Mouse (Mus musculus): Measurements from ENCODE around the gene Itgb5. TPM values are rescaled to one million over a fixed set of nuclear protein-coding genes. Genes with fewer than 3 reads are reported as not detected.

The Itgb5 gene
- polyA plus RNA-seq, 1 experiment from 2014 or later, result 13.3 TPM

- H3K27ac ChIP-seq (replicated peaks), result no peak overlapping the region
- no peak overlapping the region for H3K9ac ChIP-seq (replicated peaks)
- 74% methylated on average over 11 of the region's 11 CpGs for WGBS
- no peaks in the 10 kb centered on the region for H3K9me3 ChIP-seq
- ATAC-seq (replicated peaks), result no peak
- peaks cover 36% of the 10 kb centered on the region for H3K4me1 ChIP-seq
- no peak overlapping the region for H3K4me2 ChIP-seq (replicated peaks)
- H3K27me3 ChIP-seq, result no peaks in the 10 kb centered on the region
- no peak overlapping the region for H3K4me3 ChIP-seq
- no peaks in the 10 kb centered on the region for H3K36me3 ChIP-seq
Measured at GRCm38 (mm10) chr16:33885021-33885471, 55.6 kb downstream of the Itgb5 start.

- Histone ChIP-seq H3K4me3 (no peak overlapping the region), H3K4me2 (replicated peaks) (no peak overlapping the region), H3K36me3 (no peaks in the 10 kb centered on the region), H3K9me3 (no peaks in the 10 kb centered on the region), H3K27me3 (no peaks in the 10 kb centered on the region), H3K9ac (replicated peaks) (no peak overlapping the region), H3K27ac (replicated peaks) (no peak overlapping the region), H3K4me1 (peaks cover 36% of the 10 kb centered on the region)
- WGBS, result 89% methylated on average over 14 of the region's 14 CpGs
- no peak for ATAC-seq (replicated peaks)
Measured at GRCm38 (mm10) chr16:33885671-33886328, 56.3 kb downstream of the Itgb5 start.

DNA sequence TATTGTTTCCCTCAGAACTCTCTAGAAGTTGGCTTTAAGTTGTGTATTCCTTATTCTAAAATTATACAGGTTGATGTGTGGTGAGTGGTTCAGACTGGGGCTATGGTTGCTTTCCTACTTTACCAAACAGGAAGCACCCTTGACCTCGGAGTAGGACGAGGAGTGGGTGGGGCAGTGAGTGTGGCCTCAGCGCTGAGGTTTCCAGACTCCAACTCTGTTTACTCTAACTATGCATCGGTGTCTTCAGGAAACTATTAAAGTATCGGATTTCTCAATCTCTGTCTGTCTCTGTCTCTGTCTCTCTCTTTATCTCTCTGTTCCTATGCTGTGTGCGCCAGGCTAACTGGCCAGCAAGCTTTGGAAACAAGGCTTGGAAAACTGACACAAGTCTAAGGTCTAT, 57.2 kb downstream of the Itgb5 start:
- 89% methylated on average over 6 of the region's 6 CpGs for WGBS

DNA sequence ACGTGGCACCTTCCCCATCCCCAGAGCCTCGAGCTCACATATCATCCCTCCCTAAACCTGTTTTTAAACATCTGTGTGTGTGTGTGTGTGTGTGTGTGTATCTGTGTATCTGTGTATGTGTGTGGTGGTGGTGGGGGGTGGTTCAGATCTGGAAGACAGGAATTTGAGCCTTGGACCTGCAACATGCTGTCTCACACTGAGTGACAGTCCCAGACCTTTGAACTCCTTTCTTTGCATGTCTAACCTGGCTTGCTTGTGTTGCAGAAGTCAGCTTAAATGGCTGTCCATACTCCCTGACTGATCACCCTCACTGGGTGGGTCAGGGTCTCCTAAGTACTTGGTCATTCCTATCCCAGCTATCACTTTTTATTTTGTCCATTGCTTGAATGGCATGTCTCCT, 58.5 kb downstream of the Itgb5 start:
- no peaks in the 10 kb centered on the region for H3K36me3 ChIP-seq
- H3K4me1 ChIP-seq, result peaks cover 37% of the 10 kb centered on the region
- no peaks in the 10 kb centered on the region for H3K9me3 ChIP-seq
- 90% methylated on average over 2 of the region's 2 CpGs for WGBS
- H3K27ac ChIP-seq (replicated peaks), result no peak overlapping the region
- no peaks in the 10 kb centered on the region for H3K27me3 ChIP-seq
- H3K4me2 ChIP-seq (replicated peaks), result no peak overlapping the region
- no peak overlapping the region for H3K9ac ChIP-seq (replicated peaks)
- ATAC-seq (replicated peaks), result no peak
- no peak overlapping the region for H3K4me3 ChIP-seq

More for the DNA sequence above, 57.2 kb downstream of the Itgb5 start:
- no peaks in the 10 kb centered on the region for H3K36me3 ChIP-seq
- no peaks in the 10 kb centered on the region for H3K9me3 ChIP-seq
- H3K4me2 ChIP-seq (replicated peaks), result no peak overlapping the region
- no peak overlapping the region for H3K27ac ChIP-seq (replicated peaks)
- H3K4me3 ChIP-seq, result no peak overlapping the region
- H3K27me3 ChIP-seq, result no peaks in the 10 kb centered on the region
- peaks cover 38% of the 10 kb centered on the region for H3K4me1 ChIP-seq
- ATAC-seq (replicated peaks), result no peak
- no peak overlapping the region for H3K9ac ChIP-seq (replicated peaks)

DNA sequence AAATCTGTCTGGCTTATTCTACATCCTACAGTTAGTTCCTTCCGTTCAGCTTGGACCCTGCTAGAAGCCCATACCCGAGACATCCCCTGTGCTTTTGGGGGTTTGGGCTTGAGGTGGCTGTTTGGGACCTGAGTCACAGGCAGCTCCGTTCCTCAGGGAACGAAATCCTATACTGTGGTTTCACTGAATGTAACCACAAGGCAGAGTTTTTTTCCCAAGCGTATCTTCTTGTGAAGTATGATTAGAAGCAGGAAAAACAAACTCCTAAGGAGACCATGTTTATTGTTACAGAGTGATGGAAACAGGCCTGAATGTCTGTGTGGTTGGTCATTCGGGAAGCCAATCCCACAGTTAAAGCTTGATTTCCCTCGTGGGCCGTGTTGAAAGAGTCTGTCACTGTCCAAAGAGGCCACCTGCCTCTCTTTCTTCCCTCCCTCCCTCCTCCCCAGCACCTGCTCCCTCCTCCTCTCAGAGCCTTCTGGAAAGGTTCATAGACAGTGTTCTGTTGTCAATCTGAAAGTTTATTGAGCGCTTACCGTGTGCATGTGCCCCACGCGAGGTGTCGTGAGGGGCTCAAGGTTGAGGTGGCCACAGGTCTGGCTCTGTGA, 59.6 kb downstream of the Itgb5 start:
- no peak overlapping the region for H3K27ac ChIP-seq (replicated peaks)
- H3K36me3 ChIP-seq, result no peaks in the 10 kb centered on the region
- H3K9ac ChIP-seq (replicated peaks), result no peak overlapping the region
- peaks cover 25% of the 10 kb centered on the region for H3K4me1 ChIP-seq
- 85% methylated on average over 13 of the region's 13 CpGs for WGBS
- no peak overlapping the region for H3K4me3 ChIP-seq
- H3K9me3 ChIP-seq, result no peaks in the 10 kb centered on the region
- ATAC-seq (replicated peaks), result no peak
- no peaks in the 10 kb centered on the region for H3K27me3 ChIP-seq
- no peak overlapping the region for H3K4me2 ChIP-seq (replicated peaks)

DNA sequence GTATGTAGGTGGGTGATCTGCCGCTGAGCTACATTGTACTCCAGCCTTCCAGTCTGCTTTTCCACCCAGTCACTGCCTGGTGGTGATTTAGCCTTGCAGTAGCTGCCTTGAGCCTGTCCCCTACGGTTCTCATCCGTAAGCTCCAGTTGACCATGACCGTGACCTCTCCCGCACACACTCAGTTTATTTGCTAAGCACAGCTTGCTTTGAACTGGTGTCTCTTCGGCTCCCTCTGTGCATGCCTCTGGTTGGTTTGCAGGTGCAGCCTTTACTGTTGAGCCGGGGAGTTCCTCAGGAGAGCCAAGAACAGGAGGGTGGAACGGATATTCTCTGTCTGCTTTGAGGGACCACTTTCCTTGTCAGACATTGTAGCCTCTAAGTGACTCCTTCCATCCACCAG, 61.6 kb downstream of the Itgb5 start:
- Histone ChIP-seq H3K4me2 (replicated peaks) (no peak overlapping the region), H3K27me3 (no peaks in the 10 kb centered on the region), H3K36me3 (no peaks in the 10 kb centered on the region), H3K27ac (replicated peaks) (no peak overlapping the region), H3K9ac (replicated peaks) (no peak overlapping the region), H3K4me3 (no peak overlapping the region), H3K4me1 (peaks cover 11% of the 10 kb centered on the region), H3K9me3 (no peaks in the 10 kb centered on the region)
- 86% methylated on average over 8 of the region's 8 CpGs for WGBS
- no peak for ATAC-seq (replicated peaks)

GRCm38 (mm10) chr16:33891561-33892281, 62.3 kb downstream of the Itgb5 start:
- 37% methylated on average over 14 of the region's 14 CpGs for WGBS
- H3K27me3 ChIP-seq, result no peaks in the 10 kb centered on the region
- no peak overlapping the region for H3K27ac ChIP-seq (replicated peaks)
- peak; percentile 29; the same call in 1 of the 2 replicates for ATAC-seq (replicated peaks)
- no peaks in the 10 kb centered on the region for H3K9me3 ChIP-seq
- H3K4me2 ChIP-seq (replicated peaks), result no peak overlapping the region
- peaks cover 11% of the 10 kb centered on the region for H3K4me1 ChIP-seq
- H3K9ac ChIP-seq (replicated peaks), result no peak overlapping the region
- no peaks in the 10 kb centered on the region for H3K36me3 ChIP-seq
- no peak overlapping the region for H3K4me3 ChIP-seq

- no peaks in the 10 kb centered on the region for H3K36me3 ChIP-seq
- 53% methylated on average over 6 of the region's 6 CpGs for WGBS
- no peak overlapping the region for H3K4me2 ChIP-seq (replicated peaks)
- no peak overlapping the region for H3K9ac ChIP-seq (replicated peaks)
- H3K4me3 ChIP-seq, result no peak overlapping the region
- no peaks in the 10 kb centered on the region for H3K27me3 ChIP-seq
- ATAC-seq (replicated peaks), result no peak
- no peaks in the 10 kb centered on the region for H3K9me3 ChIP-seq
- no peak overlapping the region for H3K27ac ChIP-seq (replicated peaks)
- peaks cover 11% of the 10 kb centered on the region for H3K4me1 ChIP-seq
Measured at GRCm38 (mm10) chr16:33892539-33892938, 63.1 kb downstream of the Itgb5 start.

- no peaks in the 10 kb centered on the region for H3K9me3 ChIP-seq
- peaks cover 11% of the 10 kb centered on the region for H3K4me1 ChIP-seq
- 88% methylated on average over 4 of the region's 4 CpGs for WGBS
- no peak overlapping the region for H3K9ac ChIP-seq (replicated peaks)
- no peak overlapping the region for H3K4me3 ChIP-seq
- no peak overlapping the region for H3K4me2 ChIP-seq (replicated peaks)
- no peak for ATAC-seq (replicated peaks)
- no peaks in the 10 kb centered on the region for H3K27me3 ChIP-seq
- no peaks in the 10 kb centered on the region for H3K36me3 ChIP-seq
- no peak overlapping the region for H3K27ac ChIP-seq (replicated peaks)
Measured at GRCm38 (mm10) chr16:33893796-33894195, 64.3 kb downstream of the Itgb5 start.

- 88% methylated on average over 1 of the region's 1 CpGs for WGBS
- no peaks in the 10 kb centered on the region for H3K36me3 ChIP-seq
- H3K9me3 ChIP-seq, result no peaks in the 10 kb centered on the region
- no peak overlapping the region for H3K27ac ChIP-seq (replicated peaks)
- no peak for ATAC-seq (replicated peaks)
- peaks cover 11% of the 10 kb centered on the region for H3K4me1 ChIP-seq
- no peak overlapping the region for H3K4me3 ChIP-seq
- no peak overlapping the region for H3K4me2 ChIP-seq (replicated peaks)
- H3K27me3 ChIP-seq, result no peaks in the 10 kb centered on the region
- H3K9ac ChIP-seq (replicated peaks), result no peak overlapping the region
Measured at GRCm38 (mm10) chr16:33894449-33894848, 65.0 kb downstream of the Itgb5 start.

- peaks cover 11% of the 10 kb centered on the region for H3K4me1 ChIP-seq
- H3K27ac ChIP-seq (replicated peaks), result no peak overlapping the region
- no peaks in the 10 kb centered on the region for H3K9me3 ChIP-seq
- ATAC-seq (replicated peaks), result no peak
- H3K4me3 ChIP-seq, result no peak overlapping the region
- no peaks in the 10 kb centered on the region for H3K36me3 ChIP-seq
- H3K27me3 ChIP-seq, result no peaks in the 10 kb centered on the region
- WGBS, result 77% methylated on average over 7 of the region's 7 CpGs
- no peak overlapping the region for H3K9ac ChIP-seq (replicated peaks)
- no peak overlapping the region for H3K4me2 ChIP-seq (replicated peaks)
Measured at GRCm38 (mm10) chr16:33895690-33896089, 66.2 kb downstream of the Itgb5 start.

DNA sequence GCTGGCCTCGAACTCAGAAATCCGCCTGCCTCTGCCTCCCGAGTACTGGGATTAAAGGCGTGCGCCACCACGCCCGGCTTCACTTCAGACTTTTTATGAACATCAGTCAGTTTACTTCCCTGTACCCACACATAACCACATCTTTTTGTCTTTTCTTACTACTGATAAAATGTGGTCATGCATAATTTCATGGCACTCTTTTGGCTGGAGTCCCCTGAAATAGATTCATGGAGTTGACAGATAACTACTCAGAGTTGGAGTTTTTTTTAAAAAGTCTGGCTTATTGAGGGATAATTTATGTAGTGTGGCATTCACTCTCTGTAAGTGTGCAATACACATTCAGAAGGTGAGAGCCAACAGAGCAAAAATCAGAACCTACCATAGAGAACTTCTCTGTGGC, 67.3 kb downstream of the Itgb5 start:
- Histone ChIP-seq H3K27ac (replicated peaks) (no peak overlapping the region), H3K27me3 (no peaks in the 10 kb centered on the region), H3K4me2 (replicated peaks) (no peak overlapping the region), H3K36me3 (no peaks in the 10 kb centered on the region), H3K4me3 (no peak overlapping the region), H3K9ac (replicated peaks) (no peak overlapping the region), H3K9me3 (no peaks in the 10 kb centered on the region), H3K4me1 (peaks cover 8% of the 10 kb centered on the region)
- WGBS, result 96% methylated on average over 7 of the region's 7 CpGs
- no peak for ATAC-seq (replicated peaks)

Measured in forebrain, embryonic 15.5 days (tissue).